Mouse (Mus musculus): ENCODE measurements around the gene Olfr1495.

- no peak for TF ChIP-seq TCF12 (IDR thresholded peaks at IDR 0.05; ENCODE audit: insufficient read depth, poor library complexity, severe bottlenecking)
- TF ChIP-seq E2F4 (IDR thresholded peaks at IDR 0.05; ENCODE audit: insufficient read depth): no peak
- no peak for TF ChIP-seq POLR2A (IDR thresholded peaks at IDR 0.05; ENCODE audit: insufficient read length, low read depth)
- TF ChIP-seq MYOG (IDR thresholded peaks at IDR 0.05; ENCODE audit: control insufficient read depth in 1 of 3, insufficient read depth in 1 of 3, insufficient read length in 2 of 3, low read depth in 2 of 3): no peak
- no peak for TF ChIP-seq MAX (IDR thresholded peaks at IDR 0.05; ENCODE audit: low read depth)
- no peak for TF ChIP-seq POLR2AphosphoS2 (IDR thresholded peaks at IDR 0.05; ENCODE audit: insufficient read length, low read depth)
- no peak for TF ChIP-seq USF1 (IDR thresholded peaks at IDR 0.05; ENCODE audit: low read depth)
Measured at GRCm38 (mm10) chr19:13768565-13769276, 4.3 kb downstream of the Olfr1495 start.

Data from myocyte (in vitro differentiated cells).